Mouse (Mus musculus): ENCODE measurements at regions not wholly inside any gene's neighbourhood (a gene's known extent, or its start where the extent isn't known, plus 50 kb on each side); places are given as distances from the start of the nearest gene placed in this dataset.

GRCm38 (mm10) chr11:114119135-114119534, 52.3 kb upstream of the Sdk2 start:
- Histone ChIP-seq H3K4me1 (ENCODE audit: control insufficient read depth, insufficient read depth, low read length) (peaks cover 6% of the 10 kb centered on the region; the same call in 1 of the 2 replicates), H3K4me3 (ENCODE audit: insufficient read depth, low read depth, low read length) (no peak overlapping the region), H3K27ac (ENCODE audit: insufficient read depth, low read depth, low read length) (no peak overlapping the region)
- TF ChIP-seq POLR2A (IDR thresholded peaks at IDR 0.05; ENCODE audit: insufficient read depth, low read depth, low read length) (no peak), CTCF (IDR thresholded peaks at IDR 0.05; ENCODE audit: insufficient read depth, low read depth, low read length) (no peak)
- WGBS: 62% methylated on average over 9 of the region's 9 CpGs
